Mouse (Mus musculus): ENCODE data around the gene Gars. TPM values are rescaled to one million over a fixed set of nuclear protein-coding genes. Genes with fewer than 3 reads are reported as not detected.

Gars gene
- total RNA-seq, 2 experiments from 2014 or later, result 165 to 171 TPM

- no peak for DNase-seq (ENCODE audit: low spot score in 2 of 2)
Observed at GRCm38 (mm10) chr6:55036731-55037130, 1.1 kb upstream of the Gars start.

- no peak for DNase-seq (ENCODE audit: low spot score in 2 of 2)
Observed at GRCm38 (mm10) chr6:55038671-55039445, 1.1 kb downstream of the Gars start.

GRCm38 (mm10) chr6:55039446-55039783 lies 1.6 kb downstream of the Gars start:
- no peak for DNase-seq (ENCODE audit: low spot score in 2 of 2)

GRCm38 (mm10) chr6:55040031-55040430 lies 2.2 kb downstream of the Gars start:
- no peak for DNase-seq (ENCODE audit: low spot score in 2 of 2)

GRCm38 (mm10) chr6:55043206-55043605 lies 5.4 kb downstream of the Gars start:
- no peak for DNase-seq (ENCODE audit: low spot score in 2 of 2)

GRCm38 (mm10) chr6:55044542-55044941 lies 6.7 kb downstream of the Gars start:
- DNase-seq (ENCODE audit: low spot score in 2 of 2), result no peak

- no peak for DNase-seq (ENCODE audit: low spot score in 2 of 2)
Observed at GRCm38 (mm10) chr6:55045326-55045725, 7.5 kb downstream of the Gars start.

- DNase-seq (ENCODE audit: low spot score in 2 of 2), result no peak
Observed at GRCm38 (mm10) chr6:55049186-55049585, 11.4 kb downstream of the Gars start.

- no peak for DNase-seq (ENCODE audit: low spot score in 2 of 2)
Observed at GRCm38 (mm10) chr6:55054491-55054890, 16.7 kb downstream of the Gars start.

- DNase-seq (ENCODE audit: low spot score in 2 of 2), result no peak
Observed at GRCm38 (mm10) chr6:55057427-55057826, 19.6 kb downstream of the Gars start.

- no peak for DNase-seq (ENCODE audit: low spot score in 2 of 2)
Observed at GRCm38 (mm10) chr6:55060241-55060825, 22.5 kb downstream of the Gars start.

- no peak for DNase-seq (ENCODE audit: low spot score in 2 of 2)
Observed at GRCm38 (mm10) chr6:55061328-55061727, 23.5 kb downstream of the Gars start.

GRCm38 (mm10) chr6:55062200-55062599 lies 24.4 kb downstream of the Gars start:
- no peak for DNase-seq (ENCODE audit: low spot score in 2 of 2)

GRCm38 (mm10) chr6:55063793-55064476 lies 26.1 kb downstream of the Gars start:
- DNase-seq (ENCODE audit: low spot score in 2 of 2), result no peak

GRCm38 (mm10) chr6:55064477-55064827 lies 26.6 kb downstream of the Gars start:
- DNase-seq (ENCODE audit: low spot score in 2 of 2), result no peak

GRCm38 (mm10) chr6:55065903-55066302 lies 28.1 kb downstream of the Gars start:
- DNase-seq (ENCODE audit: low spot score in 2 of 2), result no peak

- no peak for DNase-seq (ENCODE audit: low spot score in 2 of 2)
Observed at GRCm38 (mm10) chr6:55076561-55077255, 38.9 kb downstream of the Gars start.

- no peak for DNase-seq (ENCODE audit: low spot score in 2 of 2)
Observed at GRCm38 (mm10) chr6:55081379-55081778, 43.6 kb downstream of the Gars start.

GRCm38 (mm10) chr6:55082261-55083051 lies 44.6 kb downstream of the Gars start:
- no peak for DNase-seq (ENCODE audit: low spot score in 2 of 2)

GRCm38 (mm10) chr6:55087355-55087754 lies 49.5 kb downstream of the Gars start:
- no peak for DNase-seq (ENCODE audit: low spot score in 2 of 2)

GRCm38 (mm10) chr6:55090639-55091038 lies 52.8 kb downstream of the Gars start:
- no peak for DNase-seq (ENCODE audit: low spot score in 2 of 2)
